Mouse (Mus musculus) brain, embryonic 14.5 days (tissue): ENCODE results near the gene Wdr66.
A peak's percentile ranks its signal among the peaks of the same experiment; 100 is the strongest.

Source experiments
- CTCF ChIP-seq: fragments of 200-500 bp; IDR thresholded peaks from 2 replicates; pipeline ENCODE4 v1.5.1; 2012; ENCODE audit warnings: inconsistent platforms, mild to moderate bottlenecking, moderate library complexity, borderline replicate concordance; ENCODE audit not compliant: insufficient read depth, insufficient read length; ENCODE audit errors: extremely low read depth
- POLR2A ChIP-seq: fragments of 200-500 bp; IDR thresholded peaks from 2 replicates; pipeline ENCODE4 v1.6.1; 2012; ENCODE audit warnings: mild to moderate bottlenecking, inconsistent platforms, borderline replicate concordance; ENCODE audit not compliant: poor library complexity, insufficient read depth, insufficient read length, severe bottlenecking; ENCODE audit errors: extremely low read depth

DNA sequence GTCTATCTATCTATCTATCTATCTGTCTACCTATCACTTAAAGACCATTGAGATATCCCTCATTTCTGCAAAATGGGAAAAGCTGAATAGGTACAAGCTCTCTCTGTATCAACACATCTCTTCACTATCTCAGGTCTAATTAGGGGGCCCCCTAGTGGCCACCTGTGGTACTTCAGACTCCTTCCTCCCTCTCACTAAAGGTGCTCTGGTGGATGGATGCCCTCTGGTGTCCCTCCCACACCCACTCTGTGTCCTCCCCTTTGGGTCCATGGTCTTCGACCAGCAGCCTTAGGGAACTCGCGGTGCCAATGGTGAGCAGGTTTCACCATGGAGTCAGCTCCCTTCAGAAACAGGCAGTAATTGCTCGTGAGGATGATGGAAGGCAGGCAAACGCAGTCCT is 7.1 kb downstream of the Wdr66 start:
- TF ChIP-seq POLR2A (no peak), CTCF (peak; percentile 71)
